Mouse (Mus musculus) granulocyte monocyte progenitor cell, adult 5-6 weeks (primary cell): ENCODE data around the gene Olfr1205. TPM values are rescaled to one million over a fixed set of nuclear protein-coding genes. Genes with fewer than 3 reads are reported as not detected.

ENCODE experiments used
- ATAC-seq: replicated peaks from 2 replicates; pipeline ENCODE4 v1.8.0; 2016; ENCODE audit warnings: mild to moderate bottlenecking, moderate TSS enrichment, inconsistent platforms; ENCODE audit not compliant: poor library complexity, severe bottlenecking
- total RNA-seq, 2 experiments: library from RNA; stranded (forward) in 1 of 2; stranded (reverse) in 1 of 2; fragments of 200-712, 200-1000 nt in 1 of 2; fragments of >200 nt in 1 of 2; fragmentation: Nextera tagmentation in 1 of 2; gene quantifications; 2 replicates each; pipeline ENCODE4 v1.2.3; 2014 to 2017

Gene Olfr1205
- total RNA-seq (2014; fragmentation: Nextera tagmentation), result not detected in 2 replicates
- not detected in 2 replicates for total RNA-seq (2017)

DNA sequence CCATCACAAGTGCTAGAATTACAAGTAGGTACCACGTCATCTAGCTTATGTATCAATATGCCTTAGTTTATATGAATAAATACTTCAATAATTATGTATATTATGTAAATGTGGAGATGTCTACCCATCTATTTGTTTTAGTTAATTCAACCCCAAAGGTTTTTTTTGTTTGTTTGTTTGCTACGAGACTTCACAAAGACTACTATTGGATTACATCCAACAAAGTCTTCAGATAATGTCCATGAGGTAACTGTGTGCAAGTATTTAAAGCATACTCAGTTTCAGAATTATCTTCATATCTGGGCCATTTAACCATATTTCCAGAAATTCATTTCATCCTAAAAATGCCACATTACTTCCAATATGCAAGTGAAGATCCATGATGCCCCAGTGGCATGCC is at the start of gene Olfr1205:
Olfr1205 (plus strand) TSS at position 301 of the 400 bp plus-strand sequence.
- ATAC-seq, result no peak

DNA sequence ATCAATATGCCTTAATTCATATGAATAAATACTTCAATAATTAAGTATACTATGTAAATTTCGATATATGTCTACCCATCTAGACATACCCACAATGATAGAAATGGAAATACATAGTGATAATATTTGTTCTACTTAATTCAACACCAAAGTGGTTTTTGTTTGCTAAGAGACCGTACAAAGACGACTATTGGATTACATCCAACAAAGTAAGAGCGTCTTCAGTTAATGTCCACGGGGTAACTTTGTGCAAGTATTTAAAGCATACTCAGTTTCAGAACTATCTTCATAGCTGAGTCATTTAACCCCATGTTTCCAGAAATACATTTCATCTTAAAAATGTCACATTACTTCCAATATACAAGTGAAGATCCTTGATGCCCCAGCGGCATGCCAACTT is 36.8 kb upstream of the Olfr1205 start, which contains the start of gene Olfr1201:
Olfr1201 (plus strand) TSS at position 301 of the 400 bp plus-strand sequence.
- no peak for ATAC-seq

DNA sequence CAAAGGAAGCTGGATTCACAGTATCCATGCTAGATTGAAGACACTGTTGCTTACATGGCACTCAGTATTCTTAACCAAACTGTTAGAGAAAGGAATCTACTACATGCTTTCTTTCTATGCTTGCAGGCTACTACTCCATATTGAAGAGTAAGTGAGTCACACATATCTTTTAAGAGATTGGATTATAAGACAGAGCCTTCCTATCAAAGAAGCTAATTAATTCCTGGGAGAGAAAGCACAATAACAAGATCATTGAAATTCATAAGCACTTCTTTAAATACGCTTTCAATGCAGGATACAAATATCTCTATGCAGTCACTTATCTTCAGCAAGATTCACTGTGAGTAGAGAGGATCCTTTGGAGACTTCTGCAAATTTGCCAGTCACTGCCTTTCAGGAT is 15.3 kb upstream of the Olfr1205 start, which contains the start of gene Olfr1202:
Olfr1202 (plus strand) TSS at position 301 of the 400 bp plus-strand sequence.
- no peak for ATAC-seq

DNA sequence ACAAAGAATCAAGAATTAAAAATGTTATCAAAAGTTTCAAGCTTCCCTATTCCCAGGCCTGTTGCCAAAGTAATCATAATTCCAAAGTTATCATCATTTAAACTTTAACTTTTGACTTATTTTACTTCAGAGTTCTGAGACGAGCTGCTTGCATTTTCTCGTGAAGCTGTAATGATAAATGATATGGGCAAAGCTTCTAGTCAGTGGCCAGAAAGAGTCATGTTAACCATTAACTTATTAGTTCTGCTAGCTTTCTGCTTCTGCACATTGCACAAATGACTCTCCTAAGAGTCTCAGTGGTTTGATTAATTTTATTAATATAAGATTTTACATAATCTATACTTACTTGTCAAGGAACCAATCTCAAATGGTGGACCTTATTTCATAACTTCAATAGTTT is 8.9 kb downstream of the Olfr1205 start:
- no peak for ATAC-seq

DNA sequence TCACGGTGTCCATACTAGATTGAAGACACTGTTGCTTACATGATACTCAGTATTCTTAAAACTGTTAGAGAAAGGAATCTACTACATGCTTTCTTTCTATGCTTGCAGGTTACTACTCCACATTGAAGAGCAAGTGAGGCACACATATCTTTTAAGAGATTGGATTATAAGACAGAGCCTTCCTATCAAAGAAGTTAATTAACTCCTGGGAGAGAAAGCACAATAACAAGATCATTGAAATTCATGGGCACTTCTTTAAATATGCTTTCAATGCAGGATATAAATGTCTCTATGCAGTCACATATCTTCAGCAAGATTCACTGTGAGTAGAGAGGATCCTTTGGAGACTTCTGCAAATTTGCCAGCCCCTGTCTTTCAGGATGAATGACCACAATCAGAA is 19.5 kb downstream of the Olfr1205 start, which contains the start of gene Olfr1204:
Olfr1204 (plus strand) TSS at position 301 of the 400 bp plus-strand sequence.
- no peak for ATAC-seq

DNA sequence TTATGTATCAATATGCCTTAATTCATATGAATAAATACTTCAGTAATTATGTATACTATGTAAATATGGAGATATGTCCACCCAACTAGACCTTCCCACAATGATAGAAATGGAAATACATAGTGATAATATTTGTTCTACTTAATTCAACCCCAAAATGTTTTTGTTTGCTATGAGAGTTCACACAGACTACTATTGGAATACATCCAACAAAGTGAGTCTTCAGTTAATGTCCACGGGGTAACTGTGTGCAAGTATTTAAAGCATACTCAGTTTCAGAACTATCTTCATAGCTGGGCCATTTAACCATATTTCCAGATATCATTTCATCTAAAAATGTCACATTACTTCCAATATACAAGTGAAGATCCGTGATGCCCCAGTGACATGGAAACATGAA is 33.4 kb downstream of the Olfr1205 start, which contains the start of gene Olfr1206:
Olfr1206 (plus strand) TSS at position 301 of the 400 bp plus-strand sequence.
- no peak for ATAC-seq

Other genes with a start within 250 kb of the Olfr1205 start
- not detected in 2 replicates for gene Olfr1189, start 243.3 kb upstream of the Olfr1205 start, total RNA-seq (2014; fragmentation: Nextera tagmentation)
- gene Olfr1189, start 243.3 kb upstream of the Olfr1205 start, total RNA-seq (2017), result not detected in 2 replicates
- not detected in 2 replicates for gene Olfr1191-ps1, start 189.2 kb upstream of the Olfr1205 start, total RNA-seq (2014; fragmentation: Nextera tagmentation)
- not detected in 2 replicates for gene Olfr1191-ps1, start 189.2 kb upstream of the Olfr1205 start, total RNA-seq (2017)
- gene Olfr1192-ps1, start 181.2 kb upstream of the Olfr1205 start, total RNA-seq (2014; fragmentation: Nextera tagmentation), result not detected in 2 replicates
- not detected in 2 replicates for gene Olfr1192-ps1, start 181.2 kb upstream of the Olfr1205 start, total RNA-seq (2017)
- not detected in 2 replicates for gene Olfr1193, start 154.1 kb upstream of the Olfr1205 start, total RNA-seq (2014; fragmentation: Nextera tagmentation)
- not detected in 2 replicates for gene Olfr1193, start 154.1 kb upstream of the Olfr1205 start, total RNA-seq (2017)
- gene Olfr1195, start 140.6 kb upstream of the Olfr1205 start, total RNA-seq (2014; fragmentation: Nextera tagmentation), result not detected in 2 replicates
- gene Olfr1195, start 140.6 kb upstream of the Olfr1205 start, total RNA-seq (2017), result not detected in 2 replicates
- gene Olfr1196, start 125.1 kb upstream of the Olfr1205 start, total RNA-seq (2014; fragmentation: Nextera tagmentation), result not detected in 2 replicates
- not detected in 2 replicates for gene Olfr1196, start 125.1 kb upstream of the Olfr1205 start, total RNA-seq (2017)
- not detected in 2 replicates for gene Olfr1197, start 97.4 kb upstream of the Olfr1205 start, total RNA-seq (2014; fragmentation: Nextera tagmentation)
- gene Olfr1197, start 97.4 kb upstream of the Olfr1205 start, total RNA-seq (2017), result not detected in 2 replicates
- gene Olfr1198, start 78.4 kb upstream of the Olfr1205 start, total RNA-seq (2014; fragmentation: Nextera tagmentation), result not detected in 2 replicates
- not detected in 2 replicates for gene Olfr1198, start 78.4 kb upstream of the Olfr1205 start, total RNA-seq (2017)
- gene Olfr1199, start 69.3 kb upstream of the Olfr1205 start, total RNA-seq (2014; fragmentation: Nextera tagmentation), result not detected in 2 replicates
- gene Olfr1199, start 69.3 kb upstream of the Olfr1205 start, total RNA-seq (2017), result not detected in 2 replicates
- not detected in 2 replicates for gene Olfr1200, start 59.2 kb upstream of the Olfr1205 start, total RNA-seq (2014; fragmentation: Nextera tagmentation)
- not detected in 2 replicates for gene Olfr1200, start 59.2 kb upstream of the Olfr1205 start, total RNA-seq (2017)
- not detected in 2 replicates for gene Olfr1201, start 36.7 kb upstream of the Olfr1205 start, total RNA-seq (2014; fragmentation: Nextera tagmentation)
- not detected in 2 replicates for gene Olfr1201, start 36.7 kb upstream of the Olfr1205 start, total RNA-seq (2017)
- not detected in 2 replicates for gene Olfr1202, start 15.2 kb upstream of the Olfr1205 start, total RNA-seq (2014; fragmentation: Nextera tagmentation)
- gene Olfr1202, start 15.2 kb upstream of the Olfr1205 start, total RNA-seq (2017), result not detected in 2 replicates
- gene Olfr1204, start 19.6 kb downstream of the Olfr1205 start, total RNA-seq (2014; fragmentation: Nextera tagmentation), result not detected in 2 replicates
- gene Olfr1204, start 19.6 kb downstream of the Olfr1205 start, total RNA-seq (2017), result not detected in 2 replicates
- gene Olfr1206, start 33.5 kb downstream of the Olfr1205 start, total RNA-seq (2014; fragmentation: Nextera tagmentation), result not detected in 2 replicates
- gene Olfr1206, start 33.5 kb downstream of the Olfr1205 start, total RNA-seq (2017), result not detected in 2 replicates
- gene Olfr1208, start 72.6 kb downstream of the Olfr1205 start, total RNA-seq (2014; fragmentation: Nextera tagmentation), result not detected in 2 replicates
- gene Olfr1208, start 72.6 kb downstream of the Olfr1205 start, total RNA-seq (2017), result not detected in 2 replicates
- not detected in 2 replicates for gene Olfr1209, start 85.4 kb downstream of the Olfr1205 start, total RNA-seq (2014; fragmentation: Nextera tagmentation)
- gene Olfr1209, start 85.4 kb downstream of the Olfr1205 start, total RNA-seq (2017), result not detected in 2 replicates
- gene Olfr1211, start 108.4 kb downstream of the Olfr1205 start, total RNA-seq (2014; fragmentation: Nextera tagmentation), result not detected in 2 replicates
- not detected in 2 replicates for gene Olfr1211, start 108.4 kb downstream of the Olfr1205 start, total RNA-seq (2017)
- gene Olfr1212, start 124.2 kb downstream of the Olfr1205 start, total RNA-seq (2014; fragmentation: Nextera tagmentation), result not detected in 2 replicates
- not detected in 2 replicates for gene Olfr1212, start 124.2 kb downstream of the Olfr1205 start, total RNA-seq (2017)
- gene Gm13762, start 150.5 kb downstream of the Olfr1205 start, total RNA-seq (2014; fragmentation: Nextera tagmentation), result not detected in 2 replicates
- gene Gm13762, start 150.5 kb downstream of the Olfr1205 start, total RNA-seq (2017), result not detected in 2 replicates
- gene Olfr1214, start 162.9 kb downstream of the Olfr1205 start, total RNA-seq (2014; fragmentation: Nextera tagmentation), result not detected in 2 replicates
- gene Olfr1214, start 162.9 kb downstream of the Olfr1205 start, total RNA-seq (2017), result not detected in 2 replicates
- not detected in 2 replicates for gene Olfr1215, start 177.2 kb downstream of the Olfr1205 start, total RNA-seq (2014; fragmentation: Nextera tagmentation)
- not detected in 2 replicates for gene Olfr1215, start 177.2 kb downstream of the Olfr1205 start, total RNA-seq (2017)
- not detected in 2 replicates for gene Olfr1216, start 188.6 kb downstream of the Olfr1205 start, total RNA-seq (2014; fragmentation: Nextera tagmentation)
- not detected in 2 replicates for gene Olfr1216, start 188.6 kb downstream of the Olfr1205 start, total RNA-seq (2017)
- not detected in 2 replicates for gene Olfr1217, start 202.3 kb downstream of the Olfr1205 start, total RNA-seq (2014; fragmentation: Nextera tagmentation)
- not detected in 2 replicates for gene Olfr1217, start 202.3 kb downstream of the Olfr1205 start, total RNA-seq (2017)
- not detected in 2 replicates for gene Olfr1218, start 231.4 kb downstream of the Olfr1205 start, total RNA-seq (2014; fragmentation: Nextera tagmentation)
- not detected in 2 replicates for gene Olfr1218, start 231.4 kb downstream of the Olfr1205 start, total RNA-seq (2017)